Mouse (Mus musculus) limb, embryonic 12.5 days (tissue): ENCODE measurements around the gene Mansc4. TPM values are rescaled to one million over a fixed set of nuclear protein-coding genes. Genes with fewer than 3 reads are reported as not detected.
A peak's percentile ranks its signal among the peaks of the same experiment; 100 is the strongest.

Experiments
- ATAC-seq: fragments of 200-750 bp; cut with Nextera tagmentation; 2 replicates; pipeline ENCODE4 v1.8.0; 2017; ENCODE audit warnings: low read depth, moderate TSS enrichment; ENCODE audit not compliant: insufficient number of reproducible peaks, insufficient read depth, low FRiP score, low TSS enrichment
- H3K27ac ChIP-seq: fragments of 300-500 bp; sonication (generic); 2 replicates; pipeline ENCODE4 v1.5.1; 2016; ENCODE audit warnings: mild to moderate bottlenecking, moderate library complexity
- H3K27me3 ChIP-seq: fragments of 300-500 bp; sonication (generic); 2 replicates; pipeline ENCODE4 v1.6.1; 2016; ENCODE audit warnings: mild to moderate bottlenecking, moderate library complexity
- H3K36me3 ChIP-seq: fragments of 300-500 bp; sonication (generic); 2 replicates; pipeline ENCODE4 v1.6.1; 2016; ENCODE audit warnings: mild to moderate bottlenecking, moderate library complexity
- H3K4me1 ChIP-seq: fragments of 300-500 bp; sonication (generic); replicated peaks from 2 replicates; pipeline ENCODE4 v1.6.1; 2016
- H3K4me2 ChIP-seq: fragments of 300-500 bp; sonication (generic); 2 replicates; pipeline ENCODE4 v1.6.1; 2016; ENCODE audit warnings: mild to moderate bottlenecking, moderate library complexity
- H3K4me3 ChIP-seq: fragments of 300-500 bp; sonication (generic); replicated peaks from 2 replicates; pipeline ENCODE4 v1.5.1; 2016; ENCODE audit warnings: mild to moderate bottlenecking
- H3K9ac ChIP-seq: fragments of 300-500 bp; sonication (generic); replicated peaks from 2 replicates; pipeline ENCODE4 v1.6.1; 2016; ENCODE audit warnings: mild to moderate bottlenecking, moderate library complexity
- H3K9me3 ChIP-seq: fragments of 300-500 bp; sonication (generic); 2 replicates; pipeline ENCODE4 v1.6.1; 2016; ENCODE audit warnings: mild to moderate bottlenecking, moderate library complexity
- WGBS: fragments of 180-500 bp; shearing (Covaris S2); methylation state at CpG from one replicate; pipeline ENCODE4 v1.1.7; 2016; 5-methylcytosine and 5-hydroxymethylcytosine counted together
- polyA plus RNA-seq: library from polyadenylated mRNA; unstranded; fragments of >200 nt; fragmentation: Nextera tagmentation; extraction: Ambion mirVana; gene quantifications from 2 replicates; pipeline ENCODE4 v1.2.1, GENCODE M21; 2016

Gene Mansc4
- polyA plus RNA-seq, 1 experiment from 2014 or later, result 2.6 TPM

DNA sequence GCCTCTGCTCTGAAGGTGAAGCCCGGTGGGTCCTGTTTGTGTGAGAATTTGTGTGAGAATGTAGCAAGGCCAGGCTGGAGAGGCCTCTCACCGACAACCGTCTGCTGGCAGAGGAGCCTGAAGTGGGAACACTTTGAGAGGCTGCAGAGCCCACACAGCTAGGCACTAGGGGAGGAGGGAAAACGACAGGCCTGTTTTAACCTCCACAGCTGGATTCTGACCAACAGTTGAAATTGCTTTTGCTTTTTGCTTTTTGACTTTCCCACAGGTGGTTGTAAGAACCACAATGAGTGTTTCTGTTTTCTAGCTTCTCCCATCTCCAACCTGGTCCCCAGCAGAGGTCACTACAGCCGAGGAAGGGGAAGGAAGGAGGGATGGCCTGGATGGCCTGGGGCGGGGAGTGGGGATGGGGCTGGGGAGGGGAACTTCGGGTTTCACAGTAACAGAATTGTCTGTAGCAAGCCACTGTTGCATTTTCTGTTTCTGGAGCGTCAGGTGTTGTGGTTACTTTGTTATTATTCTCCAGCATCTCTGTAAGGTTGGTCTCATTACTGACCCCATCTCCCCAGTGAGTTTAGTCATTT lies 10.6 kb upstream of the Mansc4 start:
- 41% methylated on average over 8 of the region's 8 CpGs for WGBS
- no peak for ATAC-seq
- Histone ChIP-seq H3K4me3 (no peak overlapping the region), H3K27ac (no peak overlapping the region), H3K4me2 (no peak overlapping the region), H3K36me3 (peaks cover 37% of the 10 kb centered on the region), H3K4me1 (peaks cover 41% of the 10 kb centered on the region), H3K9me3 (no peaks in the 10 kb centered on the region), H3K27me3 (no peaks in the 10 kb centered on the region), H3K9ac (no peak overlapping the region)

- H3K27me3 ChIP-seq, result no peaks in the 10 kb centered on the region
- no peaks in the 10 kb centered on the region for H3K9me3 ChIP-seq
- H3K4me2 ChIP-seq, result no peak overlapping the region
- no peak overlapping the region for H3K4me3 ChIP-seq
- H3K4me1 ChIP-seq, result peaks cover 46% of the 10 kb centered on the region
- no peak overlapping the region for H3K27ac ChIP-seq
- no peak overlapping the region for H3K9ac ChIP-seq
- peaks cover 32% of the 10 kb centered on the region for H3K36me3 ChIP-seq
- ATAC-seq, result no peak
- 84% methylated on average over 3 of the region's 3 CpGs for WGBS
Measured at GRCm38 (mm10) chr6:147096934-147097333, 10.1 kb upstream of the Mansc4 start.

DNA sequence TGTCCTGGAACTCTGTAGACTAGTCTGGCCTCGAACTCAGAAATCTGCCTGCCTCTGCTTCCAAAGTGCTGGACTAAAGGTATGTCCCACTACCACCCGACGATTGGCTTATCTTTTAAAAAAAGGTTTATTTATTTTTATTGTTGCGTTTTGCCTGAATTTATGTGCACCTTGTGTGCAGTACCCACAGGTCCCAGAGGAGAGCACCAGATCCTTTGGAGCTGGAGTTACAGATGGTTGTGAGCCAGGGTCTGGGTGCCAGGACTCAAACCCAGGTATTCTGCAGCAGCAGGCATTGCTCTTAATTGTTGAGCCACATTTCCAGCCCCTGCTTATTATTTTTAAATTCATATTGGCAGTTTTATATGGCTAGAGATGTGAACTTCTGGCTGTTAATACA lies 9.3 kb upstream of the Mansc4 start:
- no peak overlapping the region for H3K4me3 ChIP-seq
- no peak for ATAC-seq
- H3K9ac ChIP-seq, result no peak overlapping the region
- no peak overlapping the region for H3K27ac ChIP-seq
- H3K27me3 ChIP-seq, result no peaks in the 10 kb centered on the region
- H3K4me1 ChIP-seq, result peaks cover 47% of the 10 kb centered on the region
- 93% methylated on average over 4 of the region's 4 CpGs for WGBS
- H3K4me2 ChIP-seq, result no peak overlapping the region
- H3K9me3 ChIP-seq, result no peaks in the 10 kb centered on the region
- peaks cover 26% of the 10 kb centered on the region for H3K36me3 ChIP-seq

DNA sequence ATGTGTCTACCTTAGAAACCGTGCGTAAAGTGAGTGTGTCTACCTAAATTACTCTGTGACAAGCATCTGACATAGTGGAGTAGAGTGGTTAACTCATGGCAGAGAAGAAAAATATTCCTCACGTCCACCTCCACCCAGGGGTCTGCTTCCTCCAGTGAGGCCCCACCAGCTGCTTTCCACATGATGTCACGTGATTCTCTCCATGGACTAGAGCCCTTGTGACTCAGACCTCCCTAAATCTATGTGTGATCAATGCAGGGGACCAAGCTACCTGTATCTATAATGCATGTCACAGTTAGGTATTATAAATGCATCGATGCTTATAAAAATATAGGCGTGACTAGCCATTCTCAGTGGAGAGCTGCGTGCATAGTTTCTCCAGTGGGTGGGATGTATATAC lies 7.9 kb upstream of the Mansc4 start:
- 85% methylated on average over 7 of the region's 7 CpGs for WGBS

DNA sequence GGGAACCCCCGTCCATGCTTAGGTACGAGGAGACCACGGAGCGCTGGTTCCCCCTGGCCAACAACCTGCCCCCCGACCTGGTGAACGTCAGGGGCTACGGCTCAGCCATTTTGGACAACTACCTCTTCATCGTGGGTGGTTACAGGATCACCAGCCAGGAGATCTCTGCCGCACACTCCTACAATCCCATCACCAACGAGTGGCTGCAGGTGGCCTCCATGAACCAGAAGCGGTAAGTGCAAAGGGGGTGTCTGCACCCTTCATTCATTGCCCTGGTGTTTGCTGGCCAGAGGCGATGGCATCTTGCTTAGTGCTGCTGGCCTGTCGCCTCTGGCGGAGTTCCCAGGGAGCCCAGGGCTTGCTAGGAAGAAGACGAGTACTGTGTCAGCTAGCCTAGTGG lies 5.3 kb upstream of the Mansc4 start:
- WGBS, result 3% methylated on average over 15 of the region's 15 CpGs

More for the DNA sequence above, 7.9 kb upstream of the Mansc4 start:
- Histone ChIP-seq H3K4me1 (peaks cover 46% of the 10 kb centered on the region), H3K9me3 (no peaks in the 10 kb centered on the region), H3K36me3 (peaks cover 15% of the 10 kb centered on the region; the same call in 1 of the 2 replicates), H3K9ac (no peak overlapping the region), H3K27me3 (peaks cover 4% of the 10 kb centered on the region; the same call in 1 of the 2 replicates), H3K4me3 (no peak overlapping the region), H3K27ac (no peak overlapping the region), H3K4me2 (peak overlapping the region; percentile 13; the same call in 1 of the 2 replicates)
- ATAC-seq, result no peak

DNA sequence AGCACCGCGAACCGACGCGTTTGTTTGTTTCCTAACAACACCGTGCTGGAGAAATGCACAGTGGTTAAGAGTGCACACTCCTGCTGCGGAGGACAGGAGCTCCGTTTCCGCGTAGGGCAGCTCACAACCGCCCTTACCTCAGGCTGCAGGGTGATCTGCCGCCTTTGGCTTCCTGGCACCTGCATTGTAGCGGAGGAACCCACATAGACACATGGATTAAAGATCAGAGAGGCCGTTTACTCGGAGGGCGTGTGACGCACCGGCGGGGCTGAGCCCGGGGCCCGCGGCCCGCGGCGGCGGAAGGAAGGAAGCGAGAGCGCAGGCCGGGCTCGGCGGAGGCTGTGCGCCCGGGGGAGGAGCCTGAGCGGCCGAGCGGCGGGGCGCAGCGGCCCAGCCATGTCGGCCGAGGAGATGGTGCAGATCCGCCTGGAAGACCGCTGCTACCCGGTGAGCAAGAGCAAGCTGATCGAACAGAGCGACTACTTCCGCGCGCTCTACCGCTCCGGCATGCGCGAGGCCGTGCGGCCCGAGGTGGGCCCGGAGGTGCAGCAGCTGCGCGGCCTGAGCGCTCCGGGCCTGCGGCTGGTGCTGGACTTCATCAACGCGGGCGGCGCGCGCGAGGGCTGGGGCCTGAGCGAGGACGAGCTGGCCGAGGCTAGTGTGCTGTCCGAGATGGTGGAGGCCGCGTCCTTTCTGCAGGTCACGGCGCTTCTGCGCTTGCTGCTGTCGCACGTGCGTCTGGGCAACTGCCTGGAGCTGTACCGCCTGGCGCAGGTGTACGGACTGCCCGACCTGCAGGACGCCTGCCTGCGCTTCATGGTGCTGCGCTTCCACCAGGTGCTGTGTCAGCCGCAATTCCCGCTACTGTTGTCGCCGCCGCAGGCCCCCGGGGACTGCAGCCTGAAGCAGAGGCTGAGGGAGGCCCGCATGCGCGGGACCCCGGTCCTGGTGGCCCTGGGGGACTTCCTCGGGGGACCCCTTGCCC lies 4.6 kb upstream of the Mansc4 start, which contains the start of gene Klhl42:
TSS of gene Klhl42 (plus strand) at position 244 of the 985 bp plus-strand sequence.
- Histone ChIP-seq H3K9me3 (no peaks in the 10 kb centered on the region), H3K36me3 (peaks cover 15% of the 10 kb centered on the region; the same call in 1 of the 2 replicates), H3K27me3 (peaks cover 7% of the 10 kb centered on the region; the same call in 1 of the 2 replicates), H3K4me1 (peaks cover 36% of the 10 kb centered on the region), H3K27ac (peak within 1 kb of the TSS; percentile 89), H3K9ac (peak within 1 kb of the TSS; percentile 88), H3K4me2 (peak within 1 kb of the TSS; percentile 100), H3K4me3 (peak within 1 kb of the TSS; percentile 82)
- ATAC-seq, result peak; percentile 78
- under 1% methylated on average over 99 of the region's 99 CpGs for WGBS

More for the DNA sequence above, 5.3 kb upstream of the Mansc4 start:
- Histone ChIP-seq H3K36me3 (peaks cover 15% of the 10 kb centered on the region; the same call in 1 of the 2 replicates), H3K27ac (peak overlapping the region; percentile 89; the same call in 1 of the 2 replicates), H3K27me3 (peaks cover 7% of the 10 kb centered on the region; the same call in 1 of the 2 replicates), H3K9ac (peak overlapping the region; percentile 88), H3K4me1 (peaks cover 30% of the 10 kb centered on the region), H3K4me3 (peak overlapping the region; percentile 82), H3K4me2 (peak overlapping the region; percentile 100), H3K9me3 (no peaks in the 10 kb centered on the region)
- ATAC-seq, result no peak

DNA sequence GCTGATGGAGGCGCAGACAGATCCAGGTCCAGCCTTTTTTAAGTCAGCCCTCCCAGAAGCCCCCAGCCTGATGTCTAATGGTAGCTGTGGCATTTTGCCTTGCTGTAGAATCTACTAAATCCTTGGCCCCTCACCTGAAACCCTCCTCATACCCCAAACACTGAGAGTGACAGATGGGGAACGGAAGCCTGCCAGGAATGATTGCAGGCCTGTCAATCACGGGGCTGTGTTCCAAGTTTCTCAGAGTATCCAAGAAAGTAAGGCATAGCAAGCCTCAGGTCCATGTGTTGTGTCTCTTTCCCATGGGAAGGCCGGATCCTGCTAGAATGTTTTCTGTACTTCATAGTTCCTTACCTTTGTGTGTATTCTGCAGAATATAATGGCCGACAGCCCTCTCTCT lies 3.4 kb upstream of the Mansc4 start:
- Histone ChIP-seq H3K9ac (no peak overlapping the region), H3K4me1 (peaks cover 45% of the 10 kb centered on the region), H3K27ac (no peak overlapping the region), H3K4me2 (peak overlapping the region; percentile 100; the same call in 1 of the 2 replicates), H3K9me3 (no peaks in the 10 kb centered on the region), H3K4me3 (no peak overlapping the region), H3K36me3 (0 out of 2 replicates have a peak, but pooled peaks cover 5% of the 10 kb centered on the region), H3K27me3 (peaks cover 7% of the 10 kb centered on the region; the same call in 1 of the 2 replicates)
- no peak for ATAC-seq
- WGBS, result 74% methylated on average over 5 of the region's 5 CpGs

- peaks cover 33% of the 10 kb centered on the region for H3K4me1 ChIP-seq
- WGBS, result 80% methylated on average over 3 of the region's 3 CpGs
Measured at GRCm38 (mm10) chr6:147088517-147088916, 1.7 kb upstream of the Mansc4 start.

GRCm38 (mm10) chr6:147087736-147088135 lies 904 bp upstream of the Mansc4 start:
- Histone ChIP-seq H3K4me1 (peaks cover 28% of the 10 kb centered on the region), H3K27ac (no peak overlapping the region), H3K36me3 (no peaks in the 10 kb centered on the region), H3K4me2 (no peak overlapping the region), H3K9me3 (no peaks in the 10 kb centered on the region), H3K27me3 (peaks cover 7% of the 10 kb centered on the region; the same call in 1 of the 2 replicates), H3K9ac (no peak overlapping the region), H3K4me3 (no peak overlapping the region)
- 44% methylated on average over 7 of the region's 7 CpGs for WGBS
- ATAC-seq, result no peak

More at GRCm38 (mm10) chr6:147088517-147088916, 1.7 kb upstream of the Mansc4 start:
- no peak for ATAC-seq
- Histone ChIP-seq H3K27ac (no peak overlapping the region), H3K36me3 (no peaks in the 10 kb centered on the region), H3K9ac (no peak overlapping the region), H3K4me3 (no peak overlapping the region), H3K9me3 (no peaks in the 10 kb centered on the region), H3K4me2 (no peak overlapping the region), H3K27me3 (peaks cover 7% of the 10 kb centered on the region; the same call in 1 of the 2 replicates)

DNA sequence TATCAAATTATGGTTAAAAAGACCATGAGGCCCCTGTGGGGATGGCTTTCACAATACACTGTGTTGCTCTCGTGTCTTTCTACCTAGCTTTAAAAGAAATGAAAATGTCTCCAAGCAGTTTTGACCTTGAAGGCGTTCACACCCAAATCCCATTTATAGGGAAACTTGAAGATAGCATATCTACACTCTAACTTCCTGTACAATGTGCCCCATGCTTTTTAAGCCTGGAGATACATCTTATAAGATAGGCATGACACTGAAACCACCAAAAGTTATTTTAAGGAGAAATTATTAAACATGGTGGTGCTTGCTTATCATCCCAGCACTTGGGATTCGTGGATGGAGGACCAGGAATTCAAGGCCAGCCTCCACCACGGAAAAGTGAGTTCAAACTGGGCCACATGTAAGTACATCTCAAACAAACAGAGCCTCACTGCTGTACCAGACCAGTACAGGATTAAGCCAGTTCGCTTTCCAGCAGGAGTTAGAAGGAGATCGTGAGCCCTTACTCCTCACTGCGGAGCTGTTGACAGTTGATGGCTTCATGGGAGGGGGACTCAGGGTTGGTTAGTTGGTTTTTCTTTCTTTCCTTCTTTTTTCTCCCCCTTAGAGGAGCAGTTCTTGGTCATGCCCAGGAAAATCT lies 1.3 kb downstream of the Mansc4 start:
- no peak for ATAC-seq
- 66% methylated on average over 7 of the region's 7 CpGs for WGBS

More for the DNA sequence above, 1.3 kb downstream of the Mansc4 start:
- H3K4me1 ChIP-seq, result peaks cover 19% of the 10 kb centered on the region
- H3K9ac ChIP-seq, result no peak overlapping the region
- H3K27ac ChIP-seq, result no peak overlapping the region
- no peaks in the 10 kb centered on the region for H3K9me3 ChIP-seq
- no peak overlapping the region for H3K4me2 ChIP-seq
- no peaks in the 10 kb centered on the region for H3K36me3 ChIP-seq
- H3K4me3 ChIP-seq, result no peak overlapping the region
- H3K27me3 ChIP-seq, result peaks cover 4% of the 10 kb centered on the region; the same call in 1 of the 2 replicates
